Mouse (Mus musculus) A20 (cell line): ENCODE measurements at regions not wholly inside any gene's neighbourhood (a gene's known extent, or its start where the extent isn't known, plus 50 kb on each side); places are given as distances from the start of the nearest gene placed in this dataset.

ENCODE experiments used
- DNase-seq: peaks from one replicate; pipeline ENCODE4 v3.0.0-alpha.2; 2011; ENCODE audit warnings: low read depth, low spot score

GRCm38 (mm10) chr5:103309806-103310525, 98.8 kb upstream of the Mapk10 start:
- no peak for DNase-seq

GRCm38 (mm10) chr5:103305716-103306447, 94.7 kb upstream of the Mapk10 start:
- DNase-seq, result no peak

GRCm38 (mm10) chr5:103304975-103305374, 93.8 kb upstream of the Mapk10 start:
- DNase-seq, result no peak

GRCm38 (mm10) chr5:103302744-103303143, 91.6 kb upstream of the Mapk10 start:
- DNase-seq, result peak; percentile 8

GRCm38 (mm10) chr5:103301303-103301702, 90.2 kb upstream of the Mapk10 start:
- DNase-seq, result no peak

GRCm38 (mm10) chr5:103293953-103294352, 82.8 kb upstream of the Mapk10 start:
- no peak for DNase-seq

GRCm38 (mm10) chr5:103291691-103292090, 80.6 kb upstream of the Mapk10 start:
- DNase-seq, result no peak

- no peak for DNase-seq
Measured at GRCm38 (mm10) chr5:103291219-103291618, 80.1 kb upstream of the Mapk10 start.

GRCm38 (mm10) chr5:103269206-103269605, 58.1 kb upstream of the Mapk10 start:
- DNase-seq, result no peak

- no peak for DNase-seq
Measured at GRCm38 (mm10) chr5:103264903-103265302, 53.8 kb upstream of the Mapk10 start.

- DNase-seq, result peak; percentile 26
Measured at GRCm38 (mm10) chr5:103261406-103261805, 50.3 kb upstream of the Mapk10 start.
